ENCODE assay signal across 11 mouse cellular contexts in genomic region chr2:79056138-79056537, GRCm38 (mm10).
DNase-seq lines count a peak whose midpoint lies in the region; ATAC-seq and TF ChIP-seq lines count a peak whose summit lies in the region.
"Had no signal": no experiment of that assay in that cellular context is flagged by ENCODE, and none has a peak within 500 bp of the region (broad histone marks: within the 10 kb centered on the region; RNA-seq: fewer than 3 reads in every experiment).

No protein-coding gene starts in this region.

- H3K27ac ChIP-seq in kidney, adult 2 months (ENCODE audit: insufficient read depth, low read depth, low read length), result no peak overlapping the region
- H3K27ac ChIP-seq: forebrain, embryonic 12.5 days; intestine, embryonic 15.5 days had no signal

- H3K4me3 ChIP-seq in kidney, adult 2 months (ENCODE audit: insufficient read depth, low read depth, low read length), result no peak overlapping the region
- H3K4me3 ChIP-seq: forebrain, embryonic 12.5 days; intestine, embryonic 15.5 days had no signal

- H3K27me3 ChIP-seq in kidney, adult 2 months (replicated peaks; ENCODE audit: control insufficient read depth, insufficient read depth, low read length), result no peaks in the 10 kb centered on the region
- H3K27me3 ChIP-seq: forebrain, embryonic 12.5 days; intestine, embryonic 15.5 days had no signal

- 78% methylated on average over 2 of the region's 2 CpGs for WGBS in kidney, adult 2 months

- TF ChIP-seq CTCF in kidney, adult 2 months (conservative IDR thresholded peaks at IDR 0.05; ENCODE audit: insufficient read depth, insufficient read length, low read depth, low read length), result no peak

- peak; percentile 73 for ATAC-seq in megakaryocyte, adult 5-6 weeks (ENCODE audit: poor library complexity, severe bottlenecking)
- ATAC-seq: intestine, embryonic 15.5 days had no signal

- H3K36me3 ChIP-seq in kidney, adult 2 months (ENCODE audit: control insufficient read depth, insufficient read depth, low read length), result no peaks in the 10 kb centered on the region
- H3K36me3 ChIP-seq: forebrain, embryonic 12.5 days; intestine, embryonic 15.5 days had no signal

- peak; percentile 15 for DNase-seq in kidney, adult 2 months
- DNase-seq in kidney, adult 8-10 months, result no peak
- DNase-seq in T-cell, adult 2 months (ENCODE audit: low spot score), result peak; percentile 7
- DNase-seq in thymus, postnatal 0 days (ENCODE audit: low spot score), result peak; percentile 37
- DNase-seq in kidney, postnatal 25 days, result no peak
- DNase-seq in adrenal gland, postnatal 10 days, result no peak
- no peak for DNase-seq in kidney, postnatal 14 days
- DNase-seq: adrenal gland, adult 8-10 months had no signal

- no peaks in the 10 kb centered on the region for H3K4me1 ChIP-seq in kidney, adult 2 months (ENCODE audit: control insufficient read depth, insufficient read depth, low read length)
- H3K4me1 ChIP-seq: intestine, embryonic 15.5 days had no signal

- TF ChIP-seq POLR2A in kidney, adult 2 months (IDR thresholded peaks at IDR 0.05; ENCODE audit: low read depth, low read length), result no peak

Comparison
In these comparisons a context has a peak if more than half of its experiments do, and no peak if none do; other contexts are left out.
1. DNase-seq: peak in kidney, adult 2 months (single experiment), T-cell, adult 2 months (single experiment) and thymus, postnatal 0 days (single experiment); none in kidney, adult 8-10 months (0 of 2), kidney, postnatal 25 days (0 of 2), adrenal gland, postnatal 10 days (single experiment) and kidney, postnatal 14 days (single experiment).